Comparison of ENCODE assay signal across 13 mouse cellular contexts in the genomic region with DNA sequence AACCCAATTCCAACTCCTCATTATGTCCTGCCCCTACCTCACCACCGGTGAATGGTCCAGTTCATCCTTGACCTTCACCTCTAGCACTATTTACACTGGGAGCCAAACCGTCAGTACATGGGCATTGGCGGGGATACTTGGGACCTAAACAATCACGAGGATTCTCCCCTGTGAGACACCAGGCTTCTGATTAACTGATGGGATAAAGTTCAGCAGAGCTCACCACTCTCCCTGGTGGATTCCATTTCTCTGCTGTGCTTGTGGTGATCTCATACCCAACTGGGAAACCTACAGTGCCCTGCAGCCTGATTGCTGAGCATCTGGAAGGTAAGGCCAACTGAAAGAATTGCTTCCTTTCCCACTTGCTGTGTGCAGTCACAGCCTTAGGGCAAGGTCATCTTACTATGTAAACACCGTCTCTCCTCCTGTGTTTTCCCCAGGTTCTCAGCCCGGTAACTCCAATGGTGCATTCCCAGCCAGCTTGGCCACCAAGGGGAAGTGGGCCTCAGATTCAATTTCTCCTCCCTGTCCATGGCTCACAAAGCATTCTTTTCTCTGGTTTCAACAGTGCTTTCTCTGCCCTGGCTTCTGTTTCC.
"Had no signal": no experiment of that assay in that cellular context is flagged by ENCODE, and none has a peak within 500 bp of the region (broad histone marks: within the 10 kb centered on the region; RNA-seq: fewer than 3 reads in every experiment).

No protein-coding gene starts in this region.

- H3K9ac ChIP-seq: hindbrain, embryonic 13.5 days; limb, embryonic 15.5 days; liver, embryonic 13.5 days; midbrain, embryonic 13.5 days; neural tube, embryonic 15.5 days; stomach, embryonic 15.5 days had no signal

- H3K4me1 ChIP-seq: hindbrain, embryonic 13.5 days; limb, embryonic 15.5 days; liver, embryonic 13.5 days; midbrain, embryonic 13.5 days; neural tube, embryonic 15.5 days; stomach, embryonic 15.5 days had no signal

- H3K9me3 ChIP-seq: hindbrain, embryonic 13.5 days; limb, embryonic 15.5 days; liver, embryonic 13.5 days; neural tube, embryonic 15.5 days; stomach, embryonic 15.5 days had no signal

- ATAC-seq: hindbrain, postnatal 0 days; midbrain, embryonic 13.5 days had no signal

- H3K36me3 ChIP-seq: hindbrain, embryonic 13.5 days; limb, embryonic 15.5 days; liver, embryonic 13.5 days; midbrain, embryonic 13.5 days; neural tube, embryonic 15.5 days; stomach, embryonic 15.5 days had no signal

- H3K27ac ChIP-seq: hindbrain, embryonic 13.5 days; hindbrain, postnatal 0 days; left cerebral cortex, adult 2 months; limb, embryonic 15.5 days; liver, embryonic 13.5 days; midbrain, embryonic 13.5 days; neural tube, embryonic 15.5 days; stomach, embryonic 15.5 days had no signal

- H3K4me2 ChIP-seq: hindbrain, embryonic 13.5 days; limb, embryonic 15.5 days; liver, embryonic 13.5 days; midbrain, embryonic 13.5 days; neural tube, embryonic 15.5 days; stomach, embryonic 15.5 days had no signal

- DNase-seq: liver, embryonic 13.5 days; lung, adult 18-20 months; lung, postnatal 36 days; thymus, adult 2 months; thymus, postnatal 36 days had no signal

- H3K27me3 ChIP-seq: hindbrain, embryonic 13.5 days; limb, embryonic 15.5 days; liver, embryonic 13.5 days; midbrain, embryonic 13.5 days; neural tube, embryonic 15.5 days; stomach, embryonic 15.5 days had no signal

- H3K4me3 ChIP-seq: hindbrain, embryonic 13.5 days; left cerebral cortex, adult 2 months; limb, embryonic 15.5 days; liver, embryonic 13.5 days; midbrain, embryonic 13.5 days; myocyte; neural tube, embryonic 15.5 days; stomach, embryonic 15.5 days had no signal
